15 mouse cellular contexts compared by ENCODE assay signal in the genomic region with DNA sequence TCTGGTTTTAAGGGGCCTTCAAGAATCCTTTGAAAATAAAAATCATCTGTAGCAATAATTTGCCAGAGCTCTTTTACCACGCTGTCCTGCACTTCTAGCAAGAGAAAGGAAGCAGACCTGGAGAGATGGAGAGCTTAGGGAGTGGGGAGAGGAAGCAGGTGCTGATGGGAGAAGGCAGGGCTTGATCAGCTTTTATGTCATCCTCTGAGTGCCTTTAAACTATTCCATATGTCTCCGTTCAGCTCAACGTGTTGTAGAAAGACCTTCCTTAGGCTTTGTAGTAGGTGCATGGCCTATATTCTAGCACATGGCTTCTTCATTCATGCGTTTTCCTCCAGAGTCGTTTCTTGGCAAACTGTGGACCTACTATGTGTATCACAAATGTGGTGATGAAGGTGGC.
"Had no signal": no experiment of that assay in that cellular context is flagged by ENCODE, and none has a peak within 500 bp of the region (broad histone marks: within the 10 kb centered on the region; RNA-seq: fewer than 3 reads in every experiment).

No protein-coding gene starts in this region.

- DNase-seq: gastrocnemius, adult 2 months; gastrocnemius, postnatal 10 days; gastrocnemius, postnatal 25 days; heart, adult 2 months; heart, postnatal 14 days; heart, postnatal 4 days; kidney, adult 18-20 months; kidney, adult 8-10 months; kidney, postnatal 10 days; kidney, postnatal 25 days; kidney, postnatal 4 days; left cerebral cortex, postnatal 4 days; liver; liver, embryonic 13.5 days; liver, postnatal 0 days had no signal
